Mouse (Mus musculus): ENCODE results near the gene Mapk14.
A peak's percentile ranks its signal among the peaks of the same experiment; 100 is the strongest.

GRCm38 (mm10) chr17:28750580-28750979, 59.5 kb downstream of the Mapk14 start:
- TF ChIP-seq CTCF (IDR thresholded peaks at IDR 0.05 in 2 of 3, conservative IDR thresholded peaks at IDR 0.05 in 1 of 3; ENCODE audit: control insufficient read depth in 1 of 3, insufficient read depth in 1 of 3, low read depth in 2 of 3, low read length in 3 of 3, poor library complexity in 1 of 3, severe bottlenecking in 1 of 3) = peak in 1 of 3 experiments; percentile 17; a peak in 1 of 6 replicates
- no peak for TF ChIP-seq POLR2A (IDR thresholded peaks at IDR 0.05; ENCODE audit: control insufficient read depth in 1 of 2, insufficient read depth in 1 of 2, low read depth in 1 of 2, low read length in 2 of 2, poor library complexity in 1 of 2)
- TF ChIP-seq GATA1 (IDR thresholded peaks at IDR 0.05; ENCODE audit: low read depth, low read length) = no peak
- TF ChIP-seq EP300 (IDR thresholded peaks at IDR 0.05; ENCODE audit: low read depth in 1 of 2, low read length in 2 of 2) = peak in 1 of 2 experiments; percentile 22; a peak in 1 of 4 replicates
- no peak for TF ChIP-seq TBP (IDR thresholded peaks at IDR 0.05; ENCODE audit: low read depth, low read length)
- no peak for TF ChIP-seq NRF1 (IDR thresholded peaks at IDR 0.05; ENCODE audit: insufficient read depth, low read depth, low read length, poor library complexity, severe bottlenecking)
- no peak for TF ChIP-seq MAFK (IDR thresholded peaks at IDR 0.05; ENCODE audit: borderline replicate concordance, low read depth, low read length)
